Mouse (Mus musculus) heart, embryonic 16.5 days (tissue): ENCODE measurements around the gene Gzmk. TPM values are rescaled to one million over a fixed set of nuclear protein-coding genes. Genes with fewer than 3 reads are reported as not detected.

ENCODE experiments used
- ATAC-seq: fragments of 200-750 bp; cut with Nextera tagmentation; replicated peaks from 2 replicates; pipeline ENCODE4 v1.8.0; 2017; ENCODE audit warnings: moderate number of reproducible peaks; ENCODE audit not compliant: insufficient read depth, low FRiP score; ENCODE audit errors: extremely low read depth
- H3K27ac ChIP-seq: fragments of 300-500 bp; sonication (generic); 2 replicates; pipeline ENCODE4 v1.5.1; 2014; ENCODE audit warnings: mild to moderate bottlenecking, low read length, control low read depth, moderate library complexity
- H3K27me3 ChIP-seq: fragments of 300-500 bp; sonication (generic); 2 replicates; pipeline ENCODE4 v1.6.1; 2014; ENCODE audit warnings: low read length, mixed read lengths; ENCODE audit not compliant: control insufficient read depth, insufficient read depth
- H3K36me3 ChIP-seq: fragments of 300-500 bp; sonication (generic); 2 replicates; pipeline ENCODE4 v1.6.1; 2014; ENCODE audit not compliant: control insufficient read depth, insufficient read depth
- H3K4me1 ChIP-seq: fragments of 300-500 bp; sonication (generic); 2 replicates; pipeline ENCODE4 v1.6.1; 2014; ENCODE audit warnings: low read length, mixed read lengths; ENCODE audit not compliant: control insufficient read depth, insufficient read depth
- H3K4me2 ChIP-seq: fragments of 300-500 bp; sonication (generic); 2 replicates; pipeline ENCODE4 v1.6.1; 2014; ENCODE audit warnings: low read depth, mild to moderate bottlenecking, control low read depth, low read length
- H3K4me3 ChIP-seq: fragments of 300-500 bp; sonication (generic); 2 replicates; pipeline ENCODE4 v1.5.1; 2014; ENCODE audit warnings: mild to moderate bottlenecking, control low read depth, low read length
- H3K9ac ChIP-seq: fragments of 300-500 bp; sonication (generic); 2 replicates; pipeline ENCODE4 v1.6.1; 2014; ENCODE audit warnings: low read length, control low read depth
- H3K9me3 ChIP-seq: fragments of 300-500 bp; sonication (generic); replicated peaks from 2 replicates; pipeline ENCODE4 v1.6.1; 2016; ENCODE audit warnings: low read length; ENCODE audit not compliant: control insufficient read depth
- WGBS: fragments of 180-500 bp; shearing (Covaris S2); extraction: QIAGEN DNeasy Blood & Tissue Kit; methylation state at CpG from one replicate; pipeline ENCODE4 v1.1.7; 2014; 5-methylcytosine and 5-hydroxymethylcytosine counted together
- polyA plus RNA-seq: library from polyadenylated mRNA; unstranded; fragments of >200 nt; fragmentation: Nextera tagmentation; extraction: Ambion mirVana; gene quantifications from 2 replicates; pipeline ENCODE4 v1.2.1, GENCODE M21; 2015

Gzmk gene
- polyA plus RNA-seq, 1 experiment from 2014 or later, result not detected

DNA sequence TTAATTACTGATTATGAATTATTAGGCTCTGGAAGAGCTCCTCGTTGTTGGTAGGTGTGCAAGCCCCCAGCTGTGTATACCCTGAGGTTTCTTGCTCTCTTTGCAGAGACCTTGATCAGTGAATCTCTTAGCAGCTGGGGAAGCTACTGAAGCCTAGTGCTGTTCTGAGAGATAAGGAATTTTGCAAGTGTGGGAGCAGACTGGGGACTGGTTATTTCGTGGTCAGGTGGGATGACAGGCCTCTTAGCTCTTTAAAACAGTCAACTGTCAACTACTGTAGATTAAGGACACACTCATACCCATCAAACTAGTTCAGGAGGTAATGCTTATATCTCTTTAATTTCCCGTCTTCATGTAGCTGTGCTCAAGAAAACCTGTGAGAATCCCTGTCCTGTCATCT is 13.3 kb downstream of the Gzmk start:
- Histone ChIP-seq H3K9ac (no peak overlapping the region), H3K27ac (no peak overlapping the region), H3K4me3 (no peak overlapping the region), H3K4me1 (peaks cover 8% of the 10 kb centered on the region; the same call in 1 of the 2 replicates), H3K36me3 (no peaks in the 10 kb centered on the region), H3K27me3 (no peaks in the 10 kb centered on the region), H3K4me2 (no peak overlapping the region), H3K9me3 (no peaks in the 10 kb centered on the region)
- 43% methylated on average over 3 of the region's 3 CpGs for WGBS
- ATAC-seq, result no peak

DNA sequence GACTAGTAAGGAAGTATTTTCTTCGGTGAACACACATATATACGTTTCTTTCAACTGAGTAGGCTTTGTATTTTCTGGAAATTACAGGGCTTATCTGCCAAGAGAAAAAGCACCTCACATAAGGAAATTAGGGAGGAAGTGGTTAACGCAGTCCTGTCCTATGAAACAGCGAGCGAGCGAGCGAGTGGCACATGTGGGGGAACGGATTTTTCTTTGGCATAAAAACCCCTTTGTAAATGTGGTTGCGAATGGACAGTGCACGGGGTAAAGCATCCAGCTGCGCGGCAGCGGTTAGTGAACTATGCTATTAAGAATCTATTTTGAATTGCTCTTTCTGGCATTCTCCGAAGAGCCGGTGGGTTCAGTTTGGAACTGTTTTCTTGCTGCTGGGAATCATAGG is 14.4 kb downstream of the Gzmk start:
- H3K4me2 ChIP-seq, result no peak overlapping the region; the same call in 1 of the 2 replicates
- 68% methylated on average over 15 of the region's 15 CpGs for WGBS
- ATAC-seq, result no peak

DNA sequence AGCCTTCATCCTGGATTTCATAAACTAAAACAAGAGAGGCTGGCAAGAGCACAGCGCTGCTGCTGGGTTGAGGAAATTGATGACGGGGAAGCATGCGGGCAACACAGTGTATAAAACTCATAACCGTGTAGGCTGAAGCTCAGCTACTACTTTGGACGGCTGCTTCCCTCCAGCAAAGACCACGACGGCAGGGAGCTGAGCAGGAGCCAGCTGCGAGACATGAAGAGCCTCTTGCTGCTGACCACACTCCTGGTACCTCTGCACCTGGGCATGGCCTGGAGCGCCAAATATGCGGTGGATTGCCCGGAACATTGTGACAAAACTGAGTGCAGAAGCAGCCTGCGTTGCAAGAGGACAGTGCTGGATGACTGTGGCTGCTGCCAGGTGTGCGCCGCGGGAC is 16.1 kb downstream of the Gzmk start, which contains the start of gene Esm1:
TSS of gene Esm1 (plus strand) at position 36 of the 400 bp plus-strand sequence.
- Histone ChIP-seq H3K4me1 (peaks cover 8% of the 10 kb centered on the region; the same call in 1 of the 2 replicates), H3K9me3 (no peaks in the 10 kb centered on the region), H3K36me3 (no peaks in the 10 kb centered on the region), H3K4me2 (peak within 1 kb of the TSS; percentile 54), H3K27ac (no peak within 1 kb of the TSS), H3K4me3 (peak within 1 kb of the TSS; percentile 32), H3K27me3 (no peaks in the 10 kb centered on the region), H3K9ac (peak within 1 kb of the TSS; percentile 18; the same call in 1 of the 2 replicates)
- ATAC-seq, result no peak
- WGBS, result 30% methylated on average over 15 of the region's 15 CpGs

More for the DNA sequence above, 14.4 kb downstream of the Gzmk start:
- H3K9me3 ChIP-seq, result no peaks in the 10 kb centered on the region
- no peak overlapping the region for H3K9ac ChIP-seq
- H3K4me3 ChIP-seq, result no peak overlapping the region
- no peaks in the 10 kb centered on the region for H3K36me3 ChIP-seq
- no peaks in the 10 kb centered on the region for H3K27me3 ChIP-seq
- no peak overlapping the region for H3K27ac ChIP-seq
- H3K4me1 ChIP-seq, result peaks cover 8% of the 10 kb centered on the region; the same call in 1 of the 2 replicates

DNA sequence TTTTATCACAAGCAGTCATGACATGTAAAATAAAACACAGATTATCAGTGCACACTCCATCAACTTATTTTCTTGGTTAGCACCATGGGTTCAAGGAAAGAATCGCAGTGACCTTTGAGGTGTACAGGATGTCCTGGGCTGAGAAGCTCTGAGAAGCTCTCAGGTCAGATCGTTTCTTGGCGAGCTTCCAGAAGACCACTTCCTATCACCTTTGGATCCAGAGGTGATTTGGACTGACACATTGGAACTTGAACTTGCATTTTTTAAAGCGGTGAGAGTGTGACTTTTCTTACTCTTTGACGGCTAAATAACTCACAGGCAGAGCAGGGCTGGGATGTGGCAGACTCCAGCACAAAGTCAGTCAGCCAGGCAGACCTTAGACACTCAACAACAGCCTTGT is 20.4 kb downstream of the Gzmk start:
- H3K36me3 ChIP-seq, result no peaks in the 10 kb centered on the region
- no peak for ATAC-seq
- H3K27me3 ChIP-seq, result no peaks in the 10 kb centered on the region
- no peak overlapping the region for H3K4me2 ChIP-seq
- no peak overlapping the region for H3K4me3 ChIP-seq
- H3K9ac ChIP-seq, result no peak overlapping the region
- 70% methylated on average over 5 of the region's 5 CpGs for WGBS
- H3K4me1 ChIP-seq, result peaks cover 8% of the 10 kb centered on the region; the same call in 1 of the 2 replicates
- no peaks in the 10 kb centered on the region for H3K9me3 ChIP-seq
- H3K27ac ChIP-seq, result no peak overlapping the region

DNA sequence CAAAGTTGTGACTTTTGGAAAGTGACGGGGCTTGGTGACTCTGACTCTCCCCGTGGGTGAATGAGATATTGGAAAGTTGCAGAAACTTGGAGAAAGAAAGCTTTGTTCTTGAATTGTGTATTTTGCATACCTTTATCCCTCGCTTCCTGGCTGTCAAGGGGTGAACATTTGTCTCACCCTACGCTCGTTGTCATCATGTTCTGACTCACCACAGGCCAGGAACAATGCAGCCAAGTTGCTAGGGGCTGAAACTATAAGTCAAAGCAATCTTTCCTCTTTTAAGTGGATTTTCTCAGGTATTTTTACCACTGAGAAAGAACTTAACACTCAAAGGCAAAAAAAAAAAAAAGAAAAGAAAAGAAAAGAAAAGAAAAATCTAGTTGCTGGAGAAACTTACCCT is 22.6 kb downstream of the Gzmk start:
- Histone ChIP-seq H3K4me3 (no peak overlapping the region), H3K36me3 (no peaks in the 10 kb centered on the region), H3K9ac (no peak overlapping the region), H3K27me3 (no peaks in the 10 kb centered on the region), H3K4me2 (no peak overlapping the region), H3K9me3 (no peaks in the 10 kb centered on the region), H3K27ac (no peak overlapping the region), H3K4me1 (no peaks in the 10 kb centered on the region)
- no peak for ATAC-seq
- WGBS, result 52% methylated on average over 5 of the region's 5 CpGs

DNA sequence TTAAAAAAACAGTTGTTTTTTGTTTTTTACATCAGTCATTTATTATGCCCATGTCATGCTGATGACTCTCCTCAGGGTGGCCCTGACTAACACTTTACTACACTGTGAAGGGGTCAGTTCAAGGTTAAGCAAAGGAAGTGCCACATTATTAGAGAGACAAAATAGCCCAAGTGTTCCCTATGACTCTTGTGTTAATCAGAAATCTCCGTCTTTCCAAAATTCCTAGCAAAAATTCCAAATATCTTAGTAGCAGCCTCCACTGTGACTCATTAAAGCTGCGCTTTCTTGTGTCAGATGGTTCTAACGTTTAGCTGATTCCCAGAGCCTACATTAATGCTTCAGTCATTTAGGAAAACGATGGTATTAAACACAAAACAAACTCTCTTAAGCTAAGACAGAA is 23.5 kb downstream of the Gzmk start:
- Histone ChIP-seq H3K9me3 (no peaks in the 10 kb centered on the region), H3K27ac (no peak overlapping the region), H3K4me1 (no peaks in the 10 kb centered on the region), H3K4me2 (no peak overlapping the region), H3K9ac (no peak overlapping the region), H3K27me3 (no peaks in the 10 kb centered on the region), H3K4me3 (no peak overlapping the region), H3K36me3 (no peaks in the 10 kb centered on the region)
- 58% methylated on average over 4 of the region's 4 CpGs for WGBS
- no peak for ATAC-seq

DNA sequence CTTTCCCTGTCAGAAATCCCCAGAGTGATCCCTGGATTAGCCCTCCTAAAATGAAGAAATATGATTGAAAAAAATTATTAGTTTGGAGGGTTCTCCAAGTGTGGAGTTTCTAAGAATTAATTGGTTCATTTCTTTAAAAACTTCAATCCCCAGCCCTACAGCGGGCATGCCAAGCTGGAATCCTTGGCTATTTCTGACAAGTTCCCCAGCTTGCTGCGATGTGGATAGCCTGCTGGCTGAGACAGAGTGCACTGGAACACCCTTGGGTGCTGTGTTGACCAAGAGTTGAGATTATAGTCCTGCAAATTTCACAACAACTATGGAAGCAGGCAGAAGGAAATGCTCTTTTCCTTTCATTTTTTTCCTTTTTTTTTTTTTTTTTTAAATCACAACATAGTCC is 24.1 kb downstream of the Gzmk start:
- H3K27me3 ChIP-seq, result no peaks in the 10 kb centered on the region
- no peaks in the 10 kb centered on the region for H3K36me3 ChIP-seq
- H3K4me3 ChIP-seq, result no peak overlapping the region
- H3K4me1 ChIP-seq, result no peaks in the 10 kb centered on the region
- ATAC-seq, result no peak
- 87% methylated on average over 2 of the region's 2 CpGs for WGBS
- H3K9me3 ChIP-seq, result no peaks in the 10 kb centered on the region
- H3K9ac ChIP-seq, result no peak overlapping the region
- H3K4me2 ChIP-seq, result no peak overlapping the region
- H3K27ac ChIP-seq, result no peak overlapping the region

DNA sequence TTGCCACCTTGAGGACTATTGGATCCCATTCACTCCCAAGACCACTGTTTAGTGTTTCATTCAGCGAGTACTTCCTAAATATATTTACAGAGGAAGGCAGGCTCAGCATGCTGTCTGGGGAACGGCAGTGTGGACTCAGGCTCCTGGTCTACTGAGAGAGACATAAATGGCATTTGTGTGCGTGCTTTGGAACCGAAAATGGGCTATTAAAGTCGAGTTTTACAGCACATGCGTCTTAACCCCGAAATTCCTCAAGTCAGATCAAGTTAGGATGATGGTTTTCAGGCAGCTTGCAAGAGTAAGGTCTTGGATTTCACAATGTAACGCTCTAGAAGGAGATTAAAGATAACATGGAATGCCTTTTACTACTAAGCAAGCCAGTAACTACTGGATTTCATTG is 25.0 kb downstream of the Gzmk start:
- no peak for ATAC-seq
- no peak overlapping the region for H3K4me2 ChIP-seq
- H3K4me1 ChIP-seq, result no peaks in the 10 kb centered on the region
- H3K9me3 ChIP-seq, result no peaks in the 10 kb centered on the region
- H3K27ac ChIP-seq, result no peak overlapping the region
- WGBS, result 65% methylated on average over 8 of the region's 8 CpGs
- no peaks in the 10 kb centered on the region for H3K27me3 ChIP-seq
- H3K9ac ChIP-seq, result no peak overlapping the region
- H3K4me3 ChIP-seq, result no peak overlapping the region
- H3K36me3 ChIP-seq, result no peaks in the 10 kb centered on the region

DNA sequence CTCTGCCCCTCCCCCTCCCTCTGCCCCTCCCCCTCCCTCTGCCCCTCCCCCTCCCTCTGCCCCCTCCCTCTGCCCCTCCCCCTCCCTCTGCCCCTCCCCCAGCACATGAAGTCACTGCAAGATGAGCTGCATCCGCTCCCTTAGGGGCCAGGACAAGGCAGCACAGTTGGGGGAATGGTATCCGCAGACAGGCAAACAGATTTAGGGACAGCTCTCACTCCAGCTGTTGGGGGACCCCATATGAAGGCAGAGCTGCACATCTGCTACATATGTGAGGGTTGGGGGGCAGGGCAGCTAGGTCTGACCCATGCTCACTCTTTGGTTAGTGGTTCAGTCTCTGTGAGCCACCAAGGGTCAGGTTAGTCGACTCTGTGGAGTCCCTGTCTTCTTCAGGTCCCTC is 26.4 kb downstream of the Gzmk start:
- Histone ChIP-seq H3K4me2 (no peak overlapping the region), H3K4me3 (no peak overlapping the region), H3K9ac (no peak overlapping the region), H3K36me3 (no peaks in the 10 kb centered on the region), H3K27ac (no peak overlapping the region), H3K27me3 (no peaks in the 10 kb centered on the region), H3K9me3 (no peaks in the 10 kb centered on the region), H3K4me1 (no peaks in the 10 kb centered on the region)
- 65% methylated on average over 3 of the region's 3 CpGs for WGBS
- ATAC-seq, result no peak
